Mouse (Mus musculus) MEL (cell line): ENCODE measurements around the gene Gm7075. TPM values are rescaled to one million over a fixed set of nuclear protein-coding genes. Genes with fewer than 3 reads are reported as not detected.

ENCODE experiments used
- DNase-seq: peaks from one replicate; pipeline ENCODE4 v3.0.0; 2011; ENCODE audit warnings: low read depth, low spot score
- H3K27ac ChIP-seq: 2 replicates; pipeline ENCODE4 v1.5.1; 2012; ENCODE audit warnings: low read depth, mild to moderate bottlenecking, control low read depth, low read length, moderate library complexity; ENCODE audit not compliant: control insufficient read depth
- H3K27me3 ChIP-seq, 2 experiments: fragments of 150-350 bp in 1 of 2; sonication (generic) in 1 of 2; 2 replicates each; pipeline ENCODE4 v1.6.1; 2012; ENCODE audit warnings: low read length in 2 of 2, mild to moderate bottlenecking in 2 of 2, improper control_type of control experiment in 1 of 2, moderate library complexity in 1 of 2; ENCODE audit not compliant: insufficient read depth in 2 of 2, control insufficient read depth in 1 of 2
- H3K36me3 ChIP-seq, 2 experiments: 2 replicates each; pipeline ENCODE4 v1.6.1; 2012 to 2014; ENCODE audit warnings: low read length in 2 of 2, improper control_type of control experiment in 1 of 2, inconsistent platforms in 1 of 2, mild to moderate bottlenecking in 1 of 2; ENCODE audit not compliant: insufficient read depth in 2 of 2, control insufficient read depth in 1 of 2
- H3K4me1 ChIP-seq, 2 experiments: fragments of 150-350 bp in 1 of 2; sonication (generic) in 1 of 2; 2 replicates each; pipeline ENCODE4 v1.6.1; 2012; ENCODE audit warnings: low read length in 2 of 2, improper control_type of control experiment in 1 of 2, mild to moderate bottlenecking in 1 of 2; ENCODE audit not compliant: insufficient read depth in 2 of 2, control insufficient read depth in 1 of 2
- H3K4me3 ChIP-seq, 2 experiments: fragments of 150-350 bp in 1 of 2; sonication (generic) in 1 of 2; 2 replicates each; pipeline ENCODE4 v1.5.1; 2012; ENCODE audit warnings: low read depth in 2 of 2, low read length in 2 of 2, mild to moderate bottlenecking in 2 of 2, moderate library complexity in 2 of 2, control low read depth in 1 of 2, improper control_type of control experiment in 1 of 2; ENCODE audit not compliant: control insufficient read depth in 1 of 2, insufficient read depth in 1 of 2
- H3K79me2 ChIP-seq: 2 replicates; pipeline ENCODE4 v1.6.1; 2012; ENCODE audit warnings: mild to moderate bottlenecking, low read length, moderate library complexity; ENCODE audit not compliant: control insufficient read depth, poor library complexity, insufficient read depth
- H3K9ac ChIP-seq: 2 replicates; pipeline ENCODE4 v1.6.1; 2012; ENCODE audit warnings: low read depth, mild to moderate bottlenecking, control low read depth, low read length, moderate library complexity; ENCODE audit not compliant: control insufficient read depth, poor library complexity, severe bottlenecking
- H3K9me3 ChIP-seq: fragments of 150-350 bp; sonication (generic); replicated peaks from 2 replicates; pipeline ENCODE4 v1.6.1; 2012; ENCODE audit warnings: mild to moderate bottlenecking, low read length, improper control_type of control experiment, moderate library complexity; ENCODE audit not compliant: insufficient read depth
- BHLHE40 ChIP-seq: IDR thresholded peaks from 2 replicates; pipeline ENCODE4 v1.6.1; 2012; ENCODE audit warnings: low read depth, mild to moderate bottlenecking, inconsistent platforms, low read length, improper control_type of control experiment, borderline replicate concordance
- CTCF ChIP-seq, 3 experiments: IDR thresholded peaks in 2 of 3; conservative IDR thresholded peaks in 1 of 3; 2 replicates each; pipeline ENCODE4 v1.5.1; 2011 to 2012; ENCODE audit warnings: low read length in 3 of 3, low read depth in 2 of 3, mild to moderate bottlenecking in 2 of 3, improper control_type of control experiment in 1 of 3, inconsistent platforms in 1 of 3, mixed read lengths in 1 of 3, moderate library complexity in 1 of 3; ENCODE audit not compliant: control insufficient read depth in 1 of 3, insufficient read depth in 1 of 3, poor library complexity in 1 of 3, severe bottlenecking in 1 of 3
- ELF1 ChIP-seq: IDR thresholded peaks from 2 replicates; pipeline ENCODE4 v1.6.1; 2014; ENCODE audit warnings: low read depth, mild to moderate bottlenecking, inconsistent platforms, low read length, improper control_type of control experiment, moderate library complexity
- EP300 ChIP-seq, 2 experiments: IDR thresholded peaks; 2 replicates each; pipeline ENCODE4 v1.6.1; 2011; ENCODE audit warnings: improper control_type of control experiment in 2 of 2, low read length in 2 of 2, low read depth in 1 of 2, mild to moderate bottlenecking in 1 of 2
- ETS1 ChIP-seq: IDR thresholded peaks from 2 replicates; pipeline ENCODE4 v1.6.1; 2012; ENCODE audit warnings: low read depth, mild to moderate bottlenecking, inconsistent platforms, low read length, improper control_type of control experiment, moderate library complexity
- GABPA ChIP-seq: IDR thresholded peaks from 2 replicates; pipeline ENCODE4 v1.6.1; 2012; ENCODE audit warnings: low read depth, mild to moderate bottlenecking, inconsistent platforms, low read length, improper control_type of control experiment, moderate library complexity
- GATA1 ChIP-seq: IDR thresholded peaks from 2 replicates; pipeline ENCODE4 v1.6.1; 2011; ENCODE audit warnings: low read depth, low read length, improper control_type of control experiment
- KAT2A ChIP-seq: conservative IDR thresholded peaks from 2 replicates; pipeline ENCODE4 v1.6.1; 2012; ENCODE audit warnings: low read depth, low read length, improper control_type of control experiment, inconsistent platforms
- MAX ChIP-seq: IDR thresholded peaks from 2 replicates; pipeline ENCODE4 v1.6.1; 2011; ENCODE audit warnings: low read length, improper control_type of control experiment
- MAZ ChIP-seq: IDR thresholded peaks from 2 replicates; pipeline ENCODE4 v1.6.1; 2012; ENCODE audit warnings: low read depth, mild to moderate bottlenecking, inconsistent platforms, low read length, improper control_type of control experiment
- MEF2A ChIP-seq: IDR thresholded peaks from 2 replicates; pipeline ENCODE4 v1.6.1; 2014; ENCODE audit warnings: low read depth, mild to moderate bottlenecking, inconsistent platforms, low read length, improper control_type of control experiment; ENCODE audit not compliant: poor library complexity, insufficient replicate concordance, severe bottlenecking; ENCODE audit errors: extremely low read depth
- MXI1 ChIP-seq: IDR thresholded peaks from 2 replicates; pipeline ENCODE4 v1.6.1; 2011; ENCODE audit warnings: mild to moderate bottlenecking, low read depth, low read length, improper control_type of control experiment
- MYB ChIP-seq: IDR thresholded peaks from 2 replicates; pipeline ENCODE4 v1.6.1; 2011; ENCODE audit warnings: mild to moderate bottlenecking, low read depth, low read length, improper control_type of control experiment
- NELFE ChIP-seq: IDR thresholded peaks from 2 replicates; pipeline ENCODE4 v1.6.1; 2011; ENCODE audit warnings: low read depth, low read length, improper control_type of control experiment
- RAD21 ChIP-seq: IDR thresholded peaks from 2 replicates; pipeline ENCODE4 v1.6.1; 2011; ENCODE audit warnings: mild to moderate bottlenecking, low read depth, low read length, improper control_type of control experiment
- SIN3A ChIP-seq: IDR thresholded peaks from 2 replicates; pipeline ENCODE4 v1.6.1; 2012; ENCODE audit warnings: low read length, improper control_type of control experiment, inconsistent platforms
- SMC3 ChIP-seq: IDR thresholded peaks from 2 replicates; pipeline ENCODE4 v1.6.1; 2011; ENCODE audit warnings: low read depth, low read length, improper control_type of control experiment
- UBTF ChIP-seq: IDR thresholded peaks from 2 replicates; pipeline ENCODE4 v1.6.1; 2012; ENCODE audit warnings: low read depth, mild to moderate bottlenecking, inconsistent platforms, low read length, improper control_type of control experiment, moderate library complexity, borderline replicate concordance; ENCODE audit not compliant: insufficient read depth
- USF1 ChIP-seq: IDR thresholded peaks from 2 replicates; pipeline ENCODE4 v1.6.1; 2014; ENCODE audit warnings: low read depth, mild to moderate bottlenecking, inconsistent platforms, low read length, improper control_type of control experiment, moderate library complexity
- USF2 ChIP-seq, 2 experiments: IDR thresholded peaks; 2 replicates each; pipeline ENCODE4 v1.6.1; 2011 to 2012; ENCODE audit warnings: improper control_type of control experiment in 2 of 2, low read length in 2 of 2, borderline replicate concordance in 1 of 2, inconsistent platforms in 1 of 2, low read depth in 1 of 2, mild to moderate bottlenecking in 1 of 2; ENCODE audit not compliant: insufficient read depth in 1 of 2
- ZC3H11A ChIP-seq: IDR thresholded peaks from 2 replicates; pipeline ENCODE4 v1.6.1; 2012; ENCODE audit warnings: low read depth, mild to moderate bottlenecking, inconsistent platforms, low read length, improper control_type of control experiment
- ZNF384 ChIP-seq: IDR thresholded peaks from 2 replicates; pipeline ENCODE4 v1.6.1; 2012; ENCODE audit warnings: low read depth, mild to moderate bottlenecking, inconsistent platforms, low read length, improper control_type of control experiment
- polyA plus RNA-seq, 2 experiments: library from polyadenylated mRNA; stranded (reverse) in 1 of 2; unstranded in 1 of 2; fragments of >175 nt in 1 of 2; fragments of >200 nt in 1 of 2; gene quantifications; 2 replicates each; pipeline versions ENCODE4 v1.2.1 to v1.2.4; 2012; ENCODE audit warnings: low replicate concordance in 2 of 2, low read depth in 1 of 2; ENCODE audit not compliant: insufficient read length in 2 of 2, insufficient read depth in 1 of 2, missing spikeins in 1 of 2
- total RNA-seq: library from RNA; depleted of rRNA; stranded (reverse); fragments of 300-350 nt; gene quantifications from 2 replicates; pipeline ENCODE4 v1.2.3, GENCODE M21; 2012

Gm7075 gene
- total and polyA plus RNA-seq, 3 experiments = not detected

- no peak overlapping the region; a peak in 1 of 4 replicates for H3K4me3 ChIP-seq
- no peak overlapping the region for H3K27ac ChIP-seq
- H3K27me3 ChIP-seq = peaks cover 2 to 3% of the 10 kb centered on the region in 2 experiments
- H3K4me1 ChIP-seq = peaks cover 4 to 22% of the 10 kb centered on the region in 2 experiments; a peak in 3 of 4 replicates
- peak; percentile 61 for DNase-seq
- H3K9me3 ChIP-seq = no peaks in the 10 kb centered on the region
- TF ChIP-seq CTCF (IDR thresholded peaks at IDR 0.05 in 2 of 3, conservative IDR thresholded peaks at IDR 0.05 in 1 of 3; ENCODE audit: control insufficient read depth in 1 of 3, insufficient read depth in 1 of 3, low read depth in 2 of 3, low read length in 3 of 3, poor library complexity in 1 of 3, severe bottlenecking in 1 of 3) = peak in 2 of 3 experiments; percentile 19 to 49; a peak in 2 of 6 replicates
- peak; percentile 68 for TF ChIP-seq ZNF384
- no peak for TF ChIP-seq EP300 (IDR thresholded peaks at IDR 0.05; ENCODE audit: low read depth in 1 of 2, low read length in 2 of 2)
- TF ChIP-seq MXI1 = 0 out of 2 replicates have a peak, but pooled peaks have one; percentile 25
- TF ChIP-seq SMC3 = peak; percentile 38
- peak; percentile 76 for TF ChIP-seq GATA1
- TF ChIP-seq ZC3H11A = no peak
- TF ChIP-seq RAD21 = peak; percentile 1; the same call in 1 of the 2 replicates
- peaks cover 0 to 8% of the 10 kb centered on the region in 2 experiments; a peak in 2 of 4 replicates for H3K36me3 ChIP-seq
- H3K79me2 ChIP-seq = no peaks in the 10 kb centered on the region
- no peak overlapping the region for H3K9ac ChIP-seq
These were observed 33.7 kb upstream of the Gm7075 start for GRCm38 (mm10) chr10:63455110-63455878.

- Histone ChIP-seq H3K4me1 (peaks cover 4 to 22% of the 10 kb centered on the region in 2 experiments; a peak in 3 of 4 replicates), H3K9ac (no peak overlapping the region), H3K36me3 (peaks cover 0 to 8% of the 10 kb centered on the region in 2 experiments; a peak in 2 of 4 replicates), H3K79me2 (no peaks in the 10 kb centered on the region), H3K4me3 (no peak overlapping the region), H3K9me3 (no peaks in the 10 kb centered on the region), H3K27ac (no peak overlapping the region), H3K27me3 (peaks cover 0 to 2% of the 10 kb centered on the region in 2 experiments; a peak in 3 of 4 replicates)
- TF ChIP-seq UBTF (no peak), NELFE (no peak), GABPA (no peak), MAX (no peak), ELF1 (no peak), USF2 (IDR thresholded peaks at IDR 0.05; ENCODE audit: borderline replicate concordance in 1 of 2, insufficient read depth in 1 of 2, low read depth in 1 of 2, low read length in 2 of 2) (no peak), MAZ (no peak), BHLHE40 (no peak), MYB (no peak), ZNF384 (no peak), RAD21 (no peak), KAT2A (no peak), MEF2A (no peak), USF1 (no peak), SIN3A (no peak), ETS1 (no peak)
- no peak for DNase-seq
These were observed 32.3 kb upstream of the Gm7075 start for GRCm38 (mm10) chr10:63453926-63454325.
